Mouse (Mus musculus) urinary bladder, postnatal 36 days (tissue): ENCODE measurements around the gene Tk1.

ENCODE experiments used
- DNase-seq, 2 experiments: peaks; one replicate each; pipeline ENCODE4 v3.0.0; 2022; ENCODE audit warnings: low spot score in 2 of 2, mixed read lengths in 1 of 2

Tk1 gene

GRCm38 (mm10) chr11:117825333-117826101 is at the start of gene Tk1, which contains the start of gene Afmid:
Gene Tk1, minus strand, starts transcription at chr11:117826092.
Gene Afmid, plus strand, starts transcription at chr11:117825924.
- peak; percentile 61 to 72 for DNase-seq

GRCm38 (mm10) chr11:117875681-117876080 is 49.8 kb upstream of the Tk1 start:
- no peak for DNase-seq

- no peak for DNase-seq
These were observed 48.5 kb upstream of the Tk1 start for GRCm38 (mm10) chr11:117874419-117874818.

- DNase-seq, result peak; percentile 73 to 82
These were observed 47.1 kb upstream of the Tk1 start, which contains the start of gene Tha1 for GRCm38 (mm10) chr11:117872861-117873608. Gene Tha1, minus strand, starts transcription at chr11:117873481.

- no peak for DNase-seq
These were observed 46.2 kb upstream of the Tk1 start for GRCm38 (mm10) chr11:117871911-117872584.

GRCm38 (mm10) chr11:117871376-117871775 is 45.5 kb upstream of the Tk1 start:
- no peak for DNase-seq

- DNase-seq, result peak; percentile 58 to 72
These were observed 44.9 kb upstream of the Tk1 start for GRCm38 (mm10) chr11:117870688-117871365.

GRCm38 (mm10) chr11:117865988-117866387 is 40.1 kb upstream of the Tk1 start:
- no peak for DNase-seq

- DNase-seq, result no peak
These were observed 38.9 kb upstream of the Tk1 start for GRCm38 (mm10) chr11:117864805-117865204.

GRCm38 (mm10) chr11:117863174-117863856 is 37.4 kb upstream of the Tk1 start:
- no peak for DNase-seq

GRCm38 (mm10) chr11:117860601-117861000 is 34.7 kb upstream of the Tk1 start, which contains the start of gene Tmem235:
Gene Tmem235, plus strand, starts transcription at chr11:117860752.
- DNase-seq, result no peak

GRCm38 (mm10) chr11:117858392-117858791 is 32.5 kb upstream of the Tk1 start:
- no peak for DNase-seq

GRCm38 (mm10) chr11:117857462-117857861 is 31.6 kb upstream of the Tk1 start:
- no peak for DNase-seq

- no peak for DNase-seq
These were observed 30.1 kb upstream of the Tk1 start for GRCm38 (mm10) chr11:117855975-117856374.

GRCm38 (mm10) chr11:117855360-117855759 is 29.5 kb upstream of the Tk1 start:
- no peak for DNase-seq

- no peak for DNase-seq
These were observed 28.3 kb upstream of the Tk1 start for GRCm38 (mm10) chr11:117854241-117854640.

- DNase-seq, result no peak
These were observed 27.0 kb upstream of the Tk1 start for GRCm38 (mm10) chr11:117852875-117853274.

- peak; percentile 92 to 95 for DNase-seq
These were observed 23.2 kb upstream of the Tk1 start, which contains the start of gene Birc5 for GRCm38 (mm10) chr11:117848985-117849671. Gene Birc5, plus strand, starts transcription at chr11:117849251.

- DNase-seq, result peak in 1 of 2 experiments; percentile 26
These were observed 22.5 kb upstream of the Tk1 start for GRCm38 (mm10) chr11:117848271-117848984.
